Mouse (Mus musculus) liver, postnatal 0 days (tissue): Measurements from ENCODE around the gene Cyp2d22. TPM values are rescaled to one million over a fixed set of nuclear protein-coding genes. Genes with fewer than 3 reads are reported as not detected.
"Not testable (repeated sequence)": the region's sequence is repeated elsewhere in the genome, so short reads cannot be mapped to it uniquely, and the experiment has no call there.

Source experiments
- ATAC-seq: fragments of 200-750 bp; cut with Nextera tagmentation; 2 replicates; pipeline ENCODE4 v1.8.0; 2017; ENCODE audit warnings: mild to moderate bottlenecking, moderate library complexity
- DNase-seq: peaks from one replicate; pipeline ENCODE4 v3.0.0-alpha.2; 2016
- H3K27ac ChIP-seq: fragments of 300-500 bp; sonication (generic); 2 replicates; pipeline ENCODE4 v1.5.1; 2014; ENCODE audit warnings: antibody characterized with exemption, moderate library complexity, mild to moderate bottlenecking, low read depth
- H3K27me3 ChIP-seq: fragments of 300-500 bp; sonication (generic); 2 replicates; pipeline ENCODE4 v1.6.1; 2014; ENCODE audit warnings: low read length, control low read depth, mixed read lengths; ENCODE audit not compliant: insufficient read depth
- H3K36me3 ChIP-seq: fragments of 300-500 bp; sonication (generic); replicated peaks from 2 replicates; pipeline ENCODE4 v1.6.1; 2014; ENCODE audit warnings: mild to moderate bottlenecking, control low read depth, low read length, moderate library complexity, mixed read lengths; ENCODE audit not compliant: insufficient read depth
- H3K4me1 ChIP-seq: fragments of 300-500 bp; sonication (generic); 2 replicates; pipeline ENCODE4 v1.6.1; 2014; ENCODE audit warnings: antibody characterized with exemption, mild to moderate bottlenecking, control low read depth; ENCODE audit not compliant: insufficient read depth
- H3K4me2 ChIP-seq: fragments of 300-500 bp; sonication (generic); 2 replicates; pipeline ENCODE4 v1.6.1; 2014; ENCODE audit warnings: low read depth, mild to moderate bottlenecking, low read length, moderate library complexity, mixed read lengths
- H3K4me3 ChIP-seq: fragments of 300-500 bp; sonication (generic); 2 replicates; pipeline ENCODE4 v1.5.1; 2014; ENCODE audit warnings: low read depth, low read length
- H3K9ac ChIP-seq: fragments of 300-500 bp; sonication (generic); replicated peaks from 2 replicates; pipeline ENCODE4 v1.6.1; 2014; ENCODE audit warnings: mild to moderate bottlenecking, moderate library complexity
- H3K9me3 ChIP-seq: fragments of 300-500 bp; sonication (generic); 2 replicates; pipeline ENCODE4 v1.6.1; 2016; ENCODE audit warnings: mild to moderate bottlenecking, control low read depth, low read length, mixed read lengths
- CTCF ChIP-seq: sonication (generic); IDR thresholded peaks from 2 replicates; pipeline ENCODE4 v1.5.1; 2016; ENCODE audit warnings: antibody characterized with exemption, low read depth
- EP300 ChIP-seq: IDR thresholded peaks from 2 replicates; pipeline ENCODE4 v1.6.1; 2016; ENCODE audit warnings: antibody characterized with exemption, low read depth, mild to moderate bottlenecking
- WGBS: fragments of 180-500 bp; shearing (Covaris S2); extraction: QIAGEN DNeasy Blood & Tissue Kit; methylation state at CpG from one replicate; pipeline ENCODE4 v1.1.7; 2014; ENCODE audit not compliant: insufficient replicate concordance; 5-methylcytosine and 5-hydroxymethylcytosine counted together
- polyA plus RNA-seq: library from polyadenylated mRNA; unstranded; fragments of >200 nt; fragmentation: Nextera tagmentation; extraction: Ambion mirVana; gene quantifications from 2 replicates; pipeline ENCODE4 v1.2.1, GENCODE M21; 2015

Gene Cyp2d22
- polyA plus RNA-seq, 1 experiment from 2014 or later, result 44.9 TPM

GRCm38 (mm10) chr15:82395955-82396354, 15.9 kb upstream of the Cyp2d22 start:
- not testable (repeated sequence) for H3K4me1 ChIP-seq, H3K36me3 ChIP-seq, DNase-seq, H3K4me3 ChIP-seq, H3K9me3 ChIP-seq, H3K4me2 ChIP-seq, H3K27me3 ChIP-seq, H3K9ac ChIP-seq
- 51% methylated on average over 3 of the region's 3 CpGs for WGBS
- ATAC-seq, result peak; percentile 82
- H3K27ac ChIP-seq, result peak overlapping the region; percentile 77
- TF ChIP-seq EP300, result peak; percentile 36; the same call in 1 of the 2 replicates

GRCm38 (mm10) chr15:82393922-82394321, 13.9 kb upstream of the Cyp2d22 start, which contains the start of gene Cyp2d11:
Cyp2d11 (minus strand) TSS chr15:82394022.
- H3K4me2 ChIP-seq, H3K9ac ChIP-seq, H3K27ac ChIP-seq, H3K27me3 ChIP-seq, ATAC-seq, H3K4me3 ChIP-seq, H3K9me3 ChIP-seq, H3K4me1 ChIP-seq, H3K36me3 ChIP-seq: not testable (repeated sequence)
- 70% methylated on average over 2 of the region's 2 CpGs for WGBS
- peak; percentile 9 for DNase-seq

- H3K27me3 ChIP-seq, H3K27ac ChIP-seq, H3K9ac ChIP-seq, ATAC-seq, H3K4me2 ChIP-seq, H3K9me3 ChIP-seq, H3K4me3 ChIP-seq, H3K36me3 ChIP-seq, H3K4me1 ChIP-seq: not testable (repeated sequence)
- WGBS, result 84% methylated on average over 10 of the region's 10 CpGs
- peak; percentile 12 for DNase-seq
These were observed 9.9 kb upstream of the Cyp2d22 start for GRCm38 (mm10) chr15:82389916-82390315.

- Histone ChIP-seq H3K27ac (peak overlapping the region; percentile 53), H3K27me3 (no peaks in the 10 kb centered on the region), H3K9me3 (no peaks in the 10 kb centered on the region), H3K9ac (no peak overlapping the region), H3K36me3 (no peaks in the 10 kb centered on the region), H3K4me2 (no peak overlapping the region), H3K4me1 (no peaks in the 10 kb centered on the region), H3K4me3 (no peak overlapping the region)
- WGBS, result 48% methylated on average over 2 of the region's 2 CpGs
- ATAC-seq (peak; percentile 60; the same call in 1 of the 2 replicates), DNase-seq (no peak)
- TF ChIP-seq CTCF, result no peak
- TF ChIP-seq EP300, result no peak
These were observed 5.7 kb upstream of the Cyp2d22 start for GRCm38 (mm10) chr15:82385729-82386128.

GRCm38 (mm10) chr15:82382441-82382840, 2.4 kb upstream of the Cyp2d22 start:
- TF ChIP-seq CTCF (no peak), EP300 (no peak)
- H3K9me3 ChIP-seq, result no peaks in the 10 kb centered on the region
- H3K27ac ChIP-seq, result no peak overlapping the region
- no peaks in the 10 kb centered on the region for H3K36me3 ChIP-seq
- DNase-seq (no peak), ATAC-seq (no peak)
- H3K4me2 ChIP-seq, result no peak overlapping the region
- H3K4me3 ChIP-seq, result no peak overlapping the region
- H3K9ac ChIP-seq, result no peak overlapping the region
- 52% methylated on average over 2 of the region's 2 CpGs for WGBS
- H3K4me1 ChIP-seq, result 0 out of 2 replicates have a peak, but pooled peaks cover 3% of the 10 kb centered on the region
- H3K27me3 ChIP-seq, result no peaks in the 10 kb centered on the region

- DNase-seq (no peak), ATAC-seq (peak; percentile 1; the same call in 1 of the 2 replicates)
- H3K36me3 ChIP-seq, result no peaks in the 10 kb centered on the region
- 32% methylated on average over 7 of the region's 7 CpGs for WGBS
- H3K27ac ChIP-seq, result peak overlapping the region; percentile 99
- H3K4me2 ChIP-seq, result peak overlapping the region; percentile 67
- no peaks in the 10 kb centered on the region for H3K27me3 ChIP-seq
- H3K9me3 ChIP-seq, result no peaks in the 10 kb centered on the region
- no peak overlapping the region for H3K9ac ChIP-seq
- 0 out of 2 replicates have a peak, but pooled peaks cover 7% of the 10 kb centered on the region for H3K4me1 ChIP-seq
- peak; percentile 78 for TF ChIP-seq EP300
- TF ChIP-seq CTCF, result no peak
- peak overlapping the region; percentile 44; the same call in 1 of the 2 replicates for H3K4me3 ChIP-seq
These were observed 628 bp upstream of the Cyp2d22 start for GRCm38 (mm10) chr15:82380714-82381062.

GRCm38 (mm10) chr15:82379511-82379870, 569 bp downstream of the Cyp2d22 start:
- TF ChIP-seq EP300 (peak; percentile 67; the same call in 1 of the 2 replicates), CTCF (no peak)
- H3K4me3 ChIP-seq, result peak overlapping the region; percentile 44
- peak overlapping the region; percentile 67 for H3K4me2 ChIP-seq
- peak; percentile 67 for DNase-seq
- 21% methylated on average over 7 of the region's 7 CpGs for WGBS
- peak overlapping the region; percentile 71 for H3K9ac ChIP-seq
- no peaks in the 10 kb centered on the region for H3K9me3 ChIP-seq
- H3K27me3 ChIP-seq, result no peaks in the 10 kb centered on the region
- H3K36me3 ChIP-seq, result 0 out of 2 replicates have a peak, but pooled peaks cover 1% of the 10 kb centered on the region
- peak; percentile 87 for ATAC-seq
- peak overlapping the region; percentile 99 for H3K27ac ChIP-seq
- H3K4me1 ChIP-seq, result 0 out of 2 replicates have a peak, but pooled peaks cover 7% of the 10 kb centered on the region
